Mouse (Mus musculus): ENCODE data around the gene Macrod1.

Gene Macrod1

DNA sequence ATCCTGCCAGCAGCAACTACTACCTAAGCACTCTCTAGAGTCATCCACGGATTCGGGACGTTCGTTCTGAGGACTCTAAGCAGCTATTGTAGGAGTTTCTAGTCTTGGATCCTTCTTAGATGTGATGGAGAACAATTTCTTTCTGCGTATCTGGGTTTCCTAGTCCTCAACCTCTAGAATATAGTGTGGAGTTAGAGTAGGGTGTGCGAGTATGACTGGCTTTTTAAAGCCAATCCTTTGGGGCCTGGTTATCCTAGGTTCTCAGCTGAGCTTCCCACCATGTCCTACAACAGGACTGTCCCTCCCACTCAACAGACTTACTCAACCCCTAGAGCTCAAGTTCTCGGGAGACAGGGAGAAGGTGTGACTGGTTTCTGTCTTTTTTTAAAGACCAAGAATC is 148.7 kb downstream of the Macrod1 start:
- DNase-seq, result no peak

DNA sequence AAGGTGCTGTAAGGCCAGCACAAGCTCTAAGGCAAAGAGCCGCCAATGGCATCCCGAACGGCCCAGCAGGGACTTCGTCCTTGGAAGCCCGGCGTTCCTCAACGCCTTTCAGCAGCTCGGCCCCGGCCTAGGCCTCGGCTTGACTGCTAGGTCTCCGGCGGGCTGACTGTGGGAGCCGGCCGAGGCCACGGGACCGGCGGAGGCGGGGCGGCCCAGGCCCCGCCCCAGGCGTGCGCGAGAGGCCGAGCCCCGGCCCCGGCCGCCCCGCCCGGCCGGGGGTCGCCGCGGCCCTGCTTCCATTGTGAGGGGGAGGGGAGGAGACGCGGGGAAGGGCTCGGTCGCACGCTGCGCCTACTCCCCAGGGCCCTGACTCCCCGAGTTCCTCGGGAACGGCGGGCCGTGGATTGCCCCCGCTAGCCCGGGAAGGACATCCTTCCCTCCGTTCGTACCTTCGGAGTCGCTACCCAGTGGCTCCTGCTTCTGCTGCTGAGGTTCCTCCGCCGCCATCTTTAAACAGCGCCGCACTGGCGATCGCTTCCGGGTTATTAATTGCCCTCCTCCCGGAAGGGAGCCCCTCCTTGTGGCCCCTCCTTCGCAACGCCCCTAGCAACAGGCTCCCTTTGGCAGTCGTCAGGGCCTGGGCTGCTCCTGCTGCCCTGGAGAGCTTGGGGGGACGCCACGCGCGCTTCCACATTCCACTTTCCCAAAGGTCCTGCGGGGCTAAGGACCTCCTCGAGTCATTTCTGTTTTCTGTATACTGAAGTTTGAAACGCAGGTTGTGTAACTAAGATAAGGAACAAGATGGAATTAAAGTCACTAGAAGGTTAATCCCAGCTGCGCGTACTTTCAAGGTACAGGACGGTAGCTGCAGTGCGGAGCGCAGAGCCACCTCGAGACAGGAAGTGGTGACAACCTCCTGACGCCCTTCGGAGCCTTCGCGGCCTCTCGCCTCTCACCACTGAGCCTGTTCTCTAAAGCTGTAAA is 149.4 kb downstream of the Macrod1 start, which contains the start of gene Otub1:
Gene Otub1 (minus strand): TSS at position 564 of the 984 bp plus-strand sequence.
- DNase-seq, result peak; percentile 95

DNA sequence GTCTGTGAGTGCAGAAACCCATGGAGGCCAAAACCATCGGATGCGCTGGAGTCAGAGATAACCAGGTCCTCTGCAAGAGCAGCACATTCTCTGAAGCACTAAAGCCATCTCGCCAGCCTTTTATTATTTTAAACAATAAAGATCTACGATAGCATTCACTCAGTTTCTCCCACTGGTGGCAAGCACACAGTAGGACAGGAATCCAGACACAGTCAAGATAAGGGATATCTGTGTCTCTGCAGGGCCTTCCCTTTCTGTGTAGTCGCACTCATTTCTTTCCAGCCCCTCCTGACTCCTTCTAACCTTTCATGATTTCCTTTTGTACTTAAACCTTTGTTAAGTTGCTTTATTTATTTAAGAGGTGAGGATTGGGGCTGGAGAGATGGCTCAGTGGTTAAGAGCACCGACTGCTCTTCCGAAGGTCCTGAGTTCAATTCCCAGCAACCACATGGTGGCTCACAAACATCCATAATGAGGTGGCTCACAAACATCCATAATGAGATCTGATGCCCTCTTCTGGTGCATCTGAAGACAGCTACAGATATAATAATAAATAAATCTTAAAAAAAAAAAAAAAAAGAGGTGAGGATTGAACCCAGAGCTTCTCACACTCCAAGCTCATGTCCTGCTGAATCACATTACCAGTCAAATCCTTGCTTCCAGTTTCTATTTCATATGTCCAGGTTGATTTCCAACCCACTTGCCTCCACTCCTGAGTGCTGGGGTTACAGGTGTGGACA is 153.5 kb downstream of the Macrod1 start:
- DNase-seq, result no peak

DNA sequence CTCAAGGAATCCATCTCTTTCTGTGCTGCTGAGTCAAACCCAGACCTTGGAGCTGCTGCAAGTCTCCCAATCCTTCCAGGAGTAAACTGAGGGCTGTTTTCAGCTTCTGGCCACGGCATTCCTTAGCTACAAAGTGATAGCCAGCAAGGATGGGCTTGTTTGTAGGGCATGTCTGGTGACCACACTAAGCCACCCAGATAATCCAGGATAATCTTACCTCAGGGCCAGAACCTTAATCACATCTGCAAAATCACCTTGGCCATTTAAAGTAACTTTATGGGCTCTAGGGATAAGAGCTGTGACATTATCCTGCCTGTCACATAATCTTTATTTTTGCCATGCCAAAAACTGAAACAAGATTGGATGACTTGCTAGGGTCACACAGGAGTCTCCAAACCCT is 155.6 kb downstream of the Macrod1 start:
- DNase-seq, result no peak

DNA sequence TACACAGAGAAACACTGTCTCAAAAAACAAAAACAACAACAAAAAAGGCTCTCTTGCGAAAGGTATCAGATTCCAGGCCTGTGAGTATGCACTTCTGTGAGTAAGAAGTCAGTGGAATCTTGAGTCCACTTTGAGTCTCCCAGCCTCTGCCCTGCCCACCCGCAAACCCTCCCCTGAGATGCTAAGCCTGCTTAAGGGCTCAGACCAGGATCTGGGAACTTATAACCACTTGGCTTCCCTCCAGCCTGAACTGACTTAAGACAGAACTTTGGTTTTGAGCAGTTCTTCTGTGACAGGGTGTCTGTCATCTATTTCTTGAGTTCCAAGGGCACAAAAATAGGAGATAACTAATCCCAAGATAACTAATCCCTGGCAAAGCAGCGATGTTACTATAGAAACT is 156.4 kb downstream of the Macrod1 start:
- no peak for DNase-seq

DNA sequence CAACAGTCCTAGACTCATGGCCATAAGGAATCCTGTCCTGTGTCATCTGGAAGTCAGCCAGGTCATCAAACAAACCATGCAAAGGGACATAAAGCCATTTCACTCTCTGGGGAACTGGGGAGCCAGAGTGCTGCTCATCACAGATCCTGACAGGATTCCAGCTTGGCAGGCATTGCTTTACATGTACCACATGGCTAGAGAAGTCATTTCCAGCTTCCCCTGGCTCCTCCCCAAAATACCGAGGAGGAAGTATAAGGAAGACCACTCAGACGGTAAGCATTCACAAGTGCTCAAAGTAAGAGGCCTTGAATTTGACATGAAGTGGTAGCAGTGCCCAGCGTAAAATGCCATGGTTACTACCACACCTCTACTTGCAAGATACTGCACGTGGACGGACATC is 157.9 kb downstream of the Macrod1 start:
- peak; percentile 52 for DNase-seq

DNA sequence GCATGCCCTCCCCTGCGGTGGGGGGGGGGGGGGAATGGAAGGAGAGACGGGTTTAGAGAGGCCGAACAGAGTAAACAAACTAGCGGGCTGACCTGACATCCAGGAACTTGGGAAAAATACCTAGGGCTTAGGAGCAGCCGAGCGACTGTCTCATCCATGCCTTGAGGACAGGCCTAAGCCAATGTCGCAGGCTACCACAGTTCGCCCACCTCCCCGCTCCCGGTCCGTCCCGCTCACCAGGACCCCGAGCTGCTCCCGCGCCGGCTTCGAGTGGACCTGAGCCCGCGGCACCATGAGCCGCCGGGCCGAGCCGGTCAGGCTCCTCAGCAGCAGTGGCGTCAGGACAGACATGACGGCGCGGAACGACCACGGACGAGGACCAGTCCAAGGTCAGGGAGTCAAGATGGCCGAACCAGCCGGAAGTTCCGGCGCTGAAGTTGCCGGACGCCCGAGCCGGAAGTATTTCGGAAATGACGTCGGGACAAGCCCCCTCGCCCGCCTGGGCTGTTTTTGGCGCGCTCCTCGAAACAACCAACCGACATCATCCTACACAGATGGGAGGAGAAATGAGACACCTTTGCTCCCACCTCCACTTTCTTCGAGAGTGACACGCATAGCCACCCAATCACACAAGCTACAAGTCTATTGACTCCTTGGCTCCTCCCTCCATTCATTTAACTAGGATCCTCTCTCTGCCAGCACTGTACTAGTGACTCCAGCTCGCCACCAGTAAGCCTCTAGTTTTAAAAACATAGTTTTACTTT is 160.7 kb downstream of the Macrod1 start, which contains the start of gene Cox8a:
Gene Cox8a (minus strand): TSS at position 455 of the 764 bp plus-strand sequence.
- DNase-seq, result peak; percentile 97

DNA sequence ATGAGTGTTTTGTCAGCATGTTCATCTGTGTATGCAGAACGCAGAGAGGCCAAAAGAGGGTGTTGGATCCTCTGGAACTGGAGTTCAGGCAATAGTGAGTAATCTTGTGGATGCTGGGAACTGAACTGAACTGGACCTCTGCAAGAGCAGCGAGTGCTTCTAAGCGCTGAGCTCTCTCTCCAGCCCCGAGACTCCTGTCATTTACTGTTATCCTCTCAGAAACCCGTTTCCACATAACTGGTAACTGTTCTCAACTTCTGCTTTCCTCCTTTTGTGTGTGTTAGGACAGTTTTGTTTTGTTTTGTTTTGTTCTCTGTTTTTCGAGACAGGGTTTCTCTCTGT is 161.3 kb downstream of the Macrod1 start:
- DNase-seq, result no peak

DNA sequence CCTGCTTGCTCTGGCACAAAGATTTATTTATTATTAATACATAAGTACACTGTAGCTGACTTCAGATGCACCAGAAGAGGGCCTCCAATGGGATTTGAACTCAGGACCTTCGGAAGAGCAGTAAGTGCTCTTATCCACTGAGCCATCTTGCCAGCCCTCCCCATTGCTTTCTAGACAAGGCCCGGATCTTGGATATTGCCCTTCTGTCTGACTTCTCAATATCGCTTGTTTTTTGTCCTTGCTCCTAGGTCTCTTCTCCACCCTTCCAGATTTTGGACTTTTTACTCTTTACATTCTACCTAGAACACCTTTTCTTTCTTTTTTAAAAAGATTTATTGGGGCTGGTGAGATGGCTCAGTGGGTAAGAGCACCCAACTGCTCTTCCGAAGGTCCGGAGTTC is 162.1 kb downstream of the Macrod1 start:
- DNase-seq, result no peak

DNA sequence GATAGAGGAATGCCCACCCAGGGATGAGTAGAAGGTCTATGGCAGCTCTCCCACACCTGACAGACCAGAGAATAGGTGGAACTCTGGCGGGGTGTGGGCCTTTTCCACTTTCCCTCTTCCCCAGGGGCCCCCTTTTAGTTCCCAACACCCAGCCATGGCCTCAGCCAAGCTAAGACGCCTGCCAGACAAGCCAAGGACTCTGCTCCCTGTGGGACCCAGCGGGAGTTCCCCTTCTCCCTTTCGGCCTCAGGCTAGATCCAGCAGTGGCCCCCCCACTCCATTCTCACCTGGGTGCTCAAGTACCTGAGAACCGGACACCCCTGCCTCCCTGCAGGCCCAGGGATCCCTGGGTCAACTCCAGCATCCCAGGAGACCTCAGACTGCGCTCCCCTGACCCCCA is 165.6 kb downstream of the Macrod1 start:
- no peak for DNase-seq

DNA sequence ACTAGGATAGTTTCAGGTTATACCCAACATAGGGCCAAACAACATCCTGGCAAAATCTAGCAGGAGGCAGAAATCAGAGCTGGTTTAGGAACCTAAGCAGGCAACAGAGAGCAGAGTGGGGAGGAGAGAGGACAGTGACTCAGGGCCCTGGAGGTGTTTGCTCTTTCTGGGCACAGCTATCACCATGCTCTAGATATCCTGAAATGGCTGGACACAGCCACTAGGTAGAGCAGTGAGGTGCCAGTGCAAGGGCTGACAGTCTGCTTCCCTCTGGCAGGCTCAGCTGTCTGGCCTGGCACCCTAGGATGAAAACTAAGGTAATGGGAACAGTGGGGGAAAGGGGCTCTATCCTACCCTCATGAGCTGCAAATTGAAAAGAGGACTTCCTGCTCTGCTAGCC is 166.9 kb downstream of the Macrod1 start:
- DNase-seq, result no peak

DNA sequence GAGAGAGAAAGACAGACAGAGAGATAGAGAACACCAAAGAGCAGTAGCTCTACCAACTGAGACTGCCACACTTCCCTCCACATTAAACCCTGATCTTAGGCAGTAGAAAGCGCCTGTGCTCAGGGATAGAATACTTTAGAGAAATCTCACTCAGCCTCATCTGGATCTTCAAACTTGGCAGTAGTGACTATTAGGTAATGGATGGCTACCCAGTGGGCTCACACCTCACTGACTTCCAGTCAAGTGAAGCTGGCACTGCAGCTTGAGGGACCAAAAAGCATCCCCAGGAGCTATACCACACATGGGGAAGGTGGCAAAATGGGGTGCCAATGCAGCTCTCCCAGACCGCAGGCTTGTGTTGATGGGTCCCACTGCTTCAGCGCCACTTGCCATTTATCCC is 167.6 kb downstream of the Macrod1 start:
- no peak for DNase-seq

DNA sequence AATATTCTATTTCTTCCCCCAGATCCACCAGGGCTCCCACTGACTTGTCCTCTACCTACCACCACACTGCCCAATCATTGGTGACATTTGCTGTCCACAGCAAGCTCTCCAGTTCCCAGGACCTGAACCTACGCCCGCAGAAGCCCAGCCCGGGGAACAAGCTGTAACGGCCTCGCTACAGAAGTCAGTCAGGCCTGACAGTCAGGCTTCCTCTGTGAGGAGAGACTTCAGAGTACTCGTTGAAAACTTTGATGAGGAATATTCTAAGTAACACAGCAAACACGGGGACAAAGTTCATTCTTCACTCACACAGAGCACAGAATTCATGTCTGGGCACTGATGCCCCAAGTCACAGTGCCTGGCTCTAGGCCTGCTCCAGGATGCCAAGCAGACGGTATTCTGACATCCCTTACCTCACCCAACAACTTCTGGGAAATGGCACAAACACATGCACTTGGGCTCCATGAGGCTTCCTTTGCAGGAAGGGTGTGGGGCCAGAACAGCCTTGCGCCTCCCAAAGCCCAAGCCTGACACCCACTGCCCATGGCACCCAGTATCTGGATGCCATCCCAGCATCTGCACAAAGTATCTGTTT is 168.6 kb downstream of the Macrod1 start:
- peak; percentile 43 for DNase-seq

DNA sequence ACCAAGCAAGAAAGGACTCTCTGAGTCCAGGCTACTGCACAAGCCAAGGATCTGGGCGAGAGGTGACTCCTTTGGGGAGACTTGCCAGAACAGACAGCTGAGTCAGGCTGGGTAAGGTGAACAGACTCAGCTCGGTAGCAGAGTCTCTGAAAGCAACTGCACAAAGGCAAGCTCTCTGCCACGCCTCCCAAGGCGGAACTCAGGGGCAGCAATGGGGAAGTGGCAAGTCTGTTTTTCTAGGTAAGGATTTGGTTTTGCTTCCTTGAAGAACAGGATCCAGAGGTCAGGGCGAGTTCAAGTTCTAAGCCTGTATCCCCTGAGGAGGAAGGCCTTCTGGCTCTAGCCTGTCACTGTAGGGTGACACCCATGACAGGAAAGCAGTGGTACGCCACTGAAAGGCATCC is 169.9 kb downstream of the Macrod1 start:
- DNase-seq, result no peak

DNA sequence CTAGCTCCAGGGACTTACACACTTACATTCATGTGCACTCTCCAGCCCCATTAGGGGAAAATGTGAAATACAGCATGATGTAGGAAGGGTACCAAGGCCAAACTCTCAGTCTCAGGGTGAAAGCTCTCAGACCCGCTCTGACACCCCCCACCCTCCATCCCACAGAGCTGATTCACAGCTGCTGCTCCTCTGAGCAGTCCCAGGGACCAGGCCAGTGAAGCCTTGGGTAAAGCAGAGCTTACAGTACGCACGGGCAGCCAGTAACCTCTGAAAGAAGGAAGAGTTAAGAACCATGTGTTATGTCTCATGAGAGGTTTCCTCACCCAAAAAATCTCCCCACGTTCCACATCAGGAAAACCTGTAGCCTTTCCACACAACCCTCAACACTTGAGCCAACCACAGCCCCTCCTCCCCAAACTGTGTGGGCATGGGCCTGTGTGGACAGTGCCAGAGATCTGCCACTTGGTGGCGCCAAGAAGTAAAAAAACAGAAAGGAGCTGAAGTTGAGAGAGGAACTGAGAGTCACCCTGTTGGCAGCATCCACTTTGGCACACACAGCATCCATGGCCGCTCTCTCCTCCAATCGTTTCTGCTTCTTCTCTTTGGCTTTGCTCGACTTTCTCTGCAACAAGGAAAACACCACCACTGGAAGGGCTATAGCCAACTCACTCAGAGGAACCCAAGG is 178.1 kb downstream of the Macrod1 start:
- peak; percentile 83 for DNase-seq

DNA sequence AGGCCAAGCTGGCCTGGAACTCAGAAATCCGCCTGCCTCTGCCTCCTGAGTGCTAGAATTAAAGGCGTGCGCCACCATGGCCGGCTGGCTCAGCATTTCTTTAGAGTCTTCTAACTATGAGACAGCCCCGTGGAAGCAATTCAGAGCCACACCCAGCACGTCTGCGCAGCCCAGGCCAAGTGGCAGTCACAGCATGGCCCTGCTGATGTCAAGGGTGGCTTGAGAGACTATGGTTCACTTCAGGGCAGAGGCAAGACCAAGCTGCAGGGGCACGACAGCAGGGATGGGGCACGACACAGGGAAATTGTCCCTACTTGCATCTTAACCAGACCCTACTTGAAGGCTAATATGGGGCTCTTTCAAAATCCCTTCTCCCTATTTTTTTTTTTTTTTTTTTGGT is 178.9 kb downstream of the Macrod1 start:
- no peak for DNase-seq

DNA sequence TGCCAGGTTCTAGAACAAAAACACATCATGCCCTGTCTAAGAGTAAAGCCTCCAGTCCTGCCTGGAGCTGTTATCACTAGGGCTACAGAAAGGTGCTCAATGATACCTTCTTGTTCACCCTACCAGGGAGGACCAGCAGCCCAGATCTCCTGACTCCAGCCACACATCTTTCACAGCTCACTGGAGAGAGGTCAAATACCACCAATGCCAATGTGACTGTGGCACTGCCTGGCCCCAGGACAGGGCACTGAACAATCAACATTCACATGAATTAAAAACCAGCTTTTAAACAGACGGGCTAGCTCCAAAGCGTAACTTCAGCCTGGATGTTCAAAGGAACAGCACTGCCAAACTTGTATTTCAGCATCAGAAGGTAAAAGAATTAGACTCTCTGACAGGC is 179.4 kb downstream of the Macrod1 start:
- no peak for DNase-seq

DNA sequence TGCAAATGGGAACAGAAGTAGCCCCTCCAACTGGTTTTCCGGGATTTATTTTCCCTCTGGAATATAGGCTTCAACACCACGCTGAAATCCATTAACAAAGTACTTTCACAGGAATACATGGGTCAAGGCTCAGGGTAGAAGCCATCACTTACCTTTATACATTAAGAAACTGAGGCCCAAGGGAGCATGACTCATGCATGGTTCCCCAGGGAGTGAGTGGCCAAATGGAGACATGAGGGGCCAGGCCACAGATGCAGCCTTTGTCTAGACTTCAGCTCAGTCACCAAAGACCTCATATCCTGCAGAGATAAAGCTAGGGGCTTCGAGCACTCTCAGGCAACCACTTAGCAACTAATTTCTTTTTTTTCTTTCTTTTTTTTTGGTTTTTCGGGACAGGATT is 180.1 kb downstream of the Macrod1 start:
- no peak for DNase-seq

DNA sequence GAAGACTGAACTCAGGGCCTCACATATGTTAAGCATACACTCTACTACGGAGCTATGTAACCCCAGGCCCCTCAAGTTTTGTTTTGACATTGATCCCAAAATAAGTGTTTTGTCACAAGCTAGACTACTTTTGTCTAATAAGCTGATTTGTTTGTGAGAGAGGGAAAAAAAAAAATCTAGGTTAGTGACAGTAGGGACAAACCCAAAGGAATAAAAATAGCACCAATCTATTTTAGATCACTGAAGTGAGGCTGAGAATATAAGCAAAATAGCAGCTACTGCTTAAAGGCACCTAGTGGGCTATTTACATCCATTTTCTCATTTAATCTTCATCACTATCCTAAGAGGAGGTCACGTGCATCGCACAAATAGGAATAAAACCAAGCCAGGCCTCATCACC is 183.0 kb downstream of the Macrod1 start:
- no peak for DNase-seq

DNA sequence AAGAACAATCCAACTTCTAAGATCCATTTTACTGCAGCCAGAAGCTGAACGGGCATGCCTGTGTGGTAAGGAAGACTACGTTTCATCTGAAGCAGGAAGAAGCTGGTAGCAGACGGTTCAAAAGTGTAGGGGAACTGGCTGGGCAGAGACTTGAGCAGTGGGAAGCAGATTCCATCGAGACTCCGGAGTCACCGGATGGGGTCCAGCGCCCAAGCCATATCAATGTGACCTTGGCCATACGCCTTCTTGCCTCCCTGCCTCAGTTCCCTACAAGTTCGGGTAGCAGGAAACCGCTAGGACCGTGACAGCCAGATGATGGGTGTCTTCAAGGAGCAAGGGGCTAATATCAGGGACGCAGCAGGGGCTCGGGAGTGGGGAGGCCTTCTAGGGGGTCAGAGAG is 183.7 kb downstream of the Macrod1 start:
- no peak for DNase-seq

DNA sequence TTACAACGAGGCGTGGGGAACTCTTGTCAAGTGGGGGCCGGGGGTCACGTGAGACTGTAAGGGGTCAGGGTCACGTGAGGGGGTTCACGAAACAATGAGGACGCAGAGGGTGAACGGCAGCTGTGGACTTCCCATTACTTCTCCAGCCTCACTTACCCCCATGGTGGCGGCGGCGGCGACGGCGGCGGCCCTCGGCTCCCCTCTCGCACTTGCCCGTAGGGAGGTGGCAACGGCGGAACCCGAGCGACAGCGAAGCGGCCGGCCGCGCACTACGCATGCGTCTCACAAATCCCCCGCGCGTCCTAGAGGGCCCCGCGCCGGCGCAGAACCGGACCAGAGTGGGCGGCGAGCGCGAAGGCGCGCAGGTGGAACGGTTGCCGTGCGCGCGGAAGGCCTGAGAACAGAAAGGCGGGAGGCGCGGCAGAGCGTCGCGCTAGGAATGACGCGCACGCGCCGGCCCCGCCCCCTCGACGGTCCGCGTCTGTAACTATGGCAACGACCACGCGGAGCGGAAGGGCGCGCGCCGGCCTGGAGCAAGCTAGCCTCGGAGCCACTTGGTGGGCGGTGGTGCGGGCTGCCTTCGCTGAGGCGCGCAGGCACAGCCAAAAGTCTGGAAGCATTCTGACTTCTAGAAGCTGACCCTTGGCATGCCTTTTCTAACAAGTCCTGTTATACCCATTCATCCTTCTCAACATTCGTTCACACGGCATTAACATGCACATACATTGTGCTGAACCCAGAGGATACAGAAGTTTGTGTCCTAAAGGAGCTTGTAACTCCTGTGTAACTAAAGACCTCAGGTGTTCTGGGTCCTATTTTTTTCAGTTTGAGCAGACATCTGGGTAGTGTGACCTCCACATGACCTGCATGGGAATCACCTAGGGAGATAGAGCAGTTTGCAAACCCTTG is 184.4 kb downstream of the Macrod1 start, which contains the start of gene Naa40:
Gene Naa40 (minus strand): TSS at position 402 of the 909 bp plus-strand sequence.
- DNase-seq, result peak; percentile 96
